Mouse (Mus musculus): ENCODE measurements around the gene Rhoc. TPM values are rescaled to one million over a fixed set of nuclear protein-coding genes. Genes with fewer than 3 reads are reported as not detected.

Rhoc gene
- total and polyA plus RNA-seq, 3 experiments = 0.21 TPM; not detected in 2

- no peak for DNase-seq (ENCODE audit: low read depth, low spot score)
- Histone ChIP-seq H3K79me2 (ENCODE audit: control insufficient read depth, insufficient read depth, low read length, poor library complexity) (no peaks in the 10 kb centered on the region), H3K4me3 (ENCODE audit: control insufficient read depth in 1 of 2, insufficient read depth in 1 of 2, low read depth in 2 of 2, low read length in 2 of 2) (no peak overlapping the region), H3K9me3 (replicated peaks; ENCODE audit: insufficient read depth, low read length) (no peaks in the 10 kb centered on the region), H3K9ac (ENCODE audit: control insufficient read depth, low read depth, low read length, poor library complexity, severe bottlenecking) (no peak overlapping the region), H3K27ac (ENCODE audit: control insufficient read depth, low read depth, low read length) (no peak overlapping the region), H3K36me3 (ENCODE audit: control insufficient read depth in 1 of 2, insufficient read depth in 2 of 2, low read length in 2 of 2) (no peaks in the 10 kb centered on the region), H3K4me1 (ENCODE audit: control insufficient read depth in 1 of 2, insufficient read depth in 2 of 2, low read length in 2 of 2) (peaks cover 3% of the 10 kb centered on the region in 2 experiments; a peak in 3 of 4 replicates), H3K27me3 (ENCODE audit: control insufficient read depth in 1 of 2, insufficient read depth in 2 of 2, low read length in 2 of 2) (no peaks in the 10 kb centered on the region; a peak in 1 of 4 replicates)
- TF ChIP-seq POLR2AphosphoS2 (IDR thresholded peaks at IDR 0.05; ENCODE audit: low read length) (no peak), ZNF384 (IDR thresholded peaks at IDR 0.05; ENCODE audit: low read depth, low read length) (no peak), GABPA (IDR thresholded peaks at IDR 0.05; ENCODE audit: low read depth, low read length) (no peak), ZKSCAN1 (IDR thresholded peaks at IDR 0.05; ENCODE audit: low read depth, low read length) (no peak), MYC (IDR thresholded peaks at IDR 0.05; ENCODE audit: low read depth, low read length) (no peak), ELF1 (IDR thresholded peaks at IDR 0.05; ENCODE audit: low read depth, low read length) (no peak)
Measured at GRCm38 (mm10) chr3:104771460-104771859, 16.7 kb upstream of the Rhoc start.

DNA sequence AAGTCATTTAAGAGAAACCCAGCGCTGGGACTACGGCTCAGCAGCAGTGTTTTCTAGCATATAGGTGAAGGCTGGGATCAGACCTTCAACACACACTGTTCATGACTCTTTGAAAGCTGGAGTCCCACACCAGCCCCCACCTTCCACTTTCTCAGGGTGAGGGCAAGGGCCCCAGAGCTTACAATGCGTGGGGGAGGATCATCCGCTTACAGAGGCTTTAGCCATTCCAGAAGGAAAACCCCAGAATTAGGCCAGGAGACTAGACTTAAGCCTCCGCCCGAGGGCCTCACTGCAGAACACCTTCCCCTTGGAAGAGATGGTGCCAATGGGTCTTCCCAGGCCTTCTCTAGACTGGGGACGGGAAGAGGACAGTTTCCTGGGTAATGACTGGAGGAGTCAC is 14.9 kb upstream of the Rhoc start:
- Histone ChIP-seq H3K4me3 (ENCODE audit: control insufficient read depth in 1 of 2, insufficient read depth in 1 of 2, low read depth in 2 of 2, low read length in 2 of 2) (no peak overlapping the region), H3K27me3 (ENCODE audit: control insufficient read depth in 1 of 2, insufficient read depth in 2 of 2, low read length in 2 of 2) (no peaks in the 10 kb centered on the region; a peak in 1 of 4 replicates), H3K27ac (ENCODE audit: control insufficient read depth, low read depth, low read length) (no peak overlapping the region), H3K9me3 (replicated peaks; ENCODE audit: insufficient read depth, low read length) (no peaks in the 10 kb centered on the region), H3K9ac (ENCODE audit: control insufficient read depth, low read depth, low read length, poor library complexity, severe bottlenecking) (no peak overlapping the region), H3K4me1 (ENCODE audit: control insufficient read depth in 1 of 2, insufficient read depth in 2 of 2, low read length in 2 of 2) (peaks cover 3% of the 10 kb centered on the region in 2 experiments; a peak in 3 of 4 replicates), H3K36me3 (ENCODE audit: control insufficient read depth in 1 of 2, insufficient read depth in 2 of 2, low read length in 2 of 2) (no peaks in the 10 kb centered on the region), H3K79me2 (ENCODE audit: control insufficient read depth, insufficient read depth, low read length, poor library complexity) (no peaks in the 10 kb centered on the region)
- no peak for DNase-seq (ENCODE audit: low read depth, low spot score)
- no peak for TF ChIP-seq HCFC1 (IDR thresholded peaks at IDR 0.05; ENCODE audit: low read depth, low read length)

GRCm38 (mm10) chr3:104777342-104777741 is 10.8 kb upstream of the Rhoc start:
- H3K27me3 ChIP-seq (ENCODE audit: control insufficient read depth in 1 of 2, insufficient read depth in 2 of 2, low read length in 2 of 2) = no peaks in the 10 kb centered on the region; a peak in 1 of 4 replicates
- H3K9ac ChIP-seq (ENCODE audit: control insufficient read depth, low read depth, low read length, poor library complexity, severe bottlenecking) = no peak overlapping the region
- peaks cover 0 to 15% of the 10 kb centered on the region in 2 experiments for H3K4me1 ChIP-seq (ENCODE audit: control insufficient read depth in 1 of 2, insufficient read depth in 2 of 2, low read length in 2 of 2)
- H3K79me2 ChIP-seq (ENCODE audit: control insufficient read depth, insufficient read depth, low read length, poor library complexity) = no peaks in the 10 kb centered on the region; the same call in 1 of the 2 replicates
- peaks cover 0 to 9% of the 10 kb centered on the region in 2 experiments; a peak in 2 of 4 replicates for H3K36me3 ChIP-seq (ENCODE audit: control insufficient read depth in 1 of 2, insufficient read depth in 2 of 2, low read length in 2 of 2)
- DNase-seq (ENCODE audit: low read depth, low spot score) = no peak
- H3K4me3 ChIP-seq (ENCODE audit: control insufficient read depth in 1 of 2, insufficient read depth in 1 of 2, low read depth in 2 of 2, low read length in 2 of 2) = no peak overlapping the region
- no peak overlapping the region for H3K27ac ChIP-seq (ENCODE audit: control insufficient read depth, low read depth, low read length)
- no peak for TF ChIP-seq POLR2A (IDR thresholded peaks at IDR 0.05; ENCODE audit: control insufficient read depth in 1 of 2, insufficient read depth in 1 of 2, low read depth in 1 of 2, low read length in 2 of 2, poor library complexity in 1 of 2)
- TF ChIP-seq CHD1 (IDR thresholded peaks at IDR 0.05; ENCODE audit: low read depth, low read length) = no peak
- TF ChIP-seq POLR2AphosphoS2 (IDR thresholded peaks at IDR 0.05; ENCODE audit: low read length) = no peak
- TF ChIP-seq MAZ (IDR thresholded peaks at IDR 0.05; ENCODE audit: low read depth, low read length) = no peak
- no peak for TF ChIP-seq USF2 (IDR thresholded peaks at IDR 0.05; ENCODE audit: borderline replicate concordance in 1 of 2, insufficient read depth in 1 of 2, low read depth in 1 of 2, low read length in 2 of 2)
- no peak for TF ChIP-seq UBTF (IDR thresholded peaks at IDR 0.05; ENCODE audit: borderline replicate concordance, insufficient read depth, low read depth, low read length)
- no peak for TF ChIP-seq POLR2AphosphoS5 (IDR thresholded peaks at IDR 0.05; ENCODE audit: borderline replicate concordance, low read depth, low read length)
- no peak for TF ChIP-seq CTCF (IDR thresholded peaks at IDR 0.05 in 2 of 3, conservative IDR thresholded peaks at IDR 0.05 in 1 of 3; ENCODE audit: control insufficient read depth in 1 of 3, insufficient read depth in 1 of 3, low read depth in 2 of 3, low read length in 3 of 3, poor library complexity in 1 of 3, severe bottlenecking in 1 of 3)
- TF ChIP-seq MAFK (IDR thresholded peaks at IDR 0.05; ENCODE audit: borderline replicate concordance, low read depth, low read length) = no peak
- no peak for TF ChIP-seq KAT2A (conservative IDR thresholded peaks at IDR 0.05; ENCODE audit: low read depth, low read length)
- TF ChIP-seq HCFC1 (IDR thresholded peaks at IDR 0.05; ENCODE audit: low read depth, low read length) = no peak
- no peaks in the 10 kb centered on the region for H3K9me3 ChIP-seq (replicated peaks; ENCODE audit: insufficient read depth, low read length)

All from MEL (cell line).